Mouse (Mus musculus) kidney, embryonic 14.5 days (tissue): ENCODE results near the gene Slc6a2. TPM values are rescaled to one million over a fixed set of nuclear protein-coding genes. Genes with fewer than 3 reads are reported as not detected.

Experiments
- ATAC-seq: fragments of 200-750 bp; cut with Nextera tagmentation; 2 replicates; pipeline ENCODE4 v1.8.0; 2017; ENCODE audit warnings: moderate number of reproducible peaks, mild to moderate bottlenecking, moderate TSS enrichment, moderate library complexity; ENCODE audit not compliant: low FRiP score, low TSS enrichment
- H3K27ac ChIP-seq: fragments of 300-500 bp; sonication (generic); 2 replicates; pipeline ENCODE4 v1.5.1; 2014; ENCODE audit warnings: low read depth, mild to moderate bottlenecking, low read length, moderate library complexity, mixed read lengths
- H3K27me3 ChIP-seq: fragments of 300-500 bp; sonication (generic); 2 replicates; pipeline ENCODE4 v1.6.1; 2014; ENCODE audit warnings: mild to moderate bottlenecking, low read length; ENCODE audit not compliant: control insufficient read depth, insufficient read depth
- H3K36me3 ChIP-seq: fragments of 300-500 bp; sonication (generic); 2 replicates; pipeline ENCODE4 v1.6.1; 2014; ENCODE audit warnings: low read length, mixed read lengths; ENCODE audit not compliant: control insufficient read depth, insufficient read depth
- H3K4me1 ChIP-seq: fragments of 300-500 bp; sonication (generic); 2 replicates; pipeline ENCODE4 v1.6.1; 2014; ENCODE audit warnings: low read length, mixed read lengths; ENCODE audit not compliant: control insufficient read depth, insufficient read depth
- H3K4me2 ChIP-seq: fragments of 300-500 bp; sonication (generic); replicated peaks from 2 replicates; pipeline ENCODE4 v1.6.1; 2014; ENCODE audit warnings: low read depth, mild to moderate bottlenecking, low read length
- H3K4me3 ChIP-seq: fragments of 300-500 bp; sonication (generic); 2 replicates; pipeline ENCODE4 v1.5.1; 2014; ENCODE audit warnings: mild to moderate bottlenecking, low read length
- H3K9ac ChIP-seq: fragments of 300-500 bp; sonication (generic); 2 replicates; pipeline ENCODE4 v1.6.1; 2014; ENCODE audit warnings: low read depth, mild to moderate bottlenecking, low read length, moderate library complexity
- H3K9me3 ChIP-seq: fragments of 300-500 bp; sonication (generic); 2 replicates; pipeline ENCODE4 v1.6.1; 2016; ENCODE audit warnings: low read length; ENCODE audit not compliant: control insufficient read depth
- WGBS: fragments of 180-500 bp; shearing (Covaris S2); extraction: QIAGEN DNeasy Blood & Tissue Kit; methylation state at CpG from one replicate; pipeline ENCODE4 v1.1.7; 2014; 5-methylcytosine and 5-hydroxymethylcytosine counted together
- microRNA-seq: library from miRNA; unstranded; fragments of <30 nt; microRNA quantifications from one replicate; pipeline ENCODE4, GENCODE M21; 2016
- polyA plus RNA-seq: library from polyadenylated mRNA; unstranded; fragments of >200 nt; fragmentation: Nextera tagmentation; extraction: Ambion mirVana; gene quantifications from 2 replicates; pipeline ENCODE4 v1.2.1, GENCODE M21; 2014

Gene Slc6a2
- polyA plus RNA-seq, 1 experiment from 2014 or later = 0.03 TPM

- ATAC-seq = no peak
- no peaks in the 10 kb centered on the region for H3K36me3 ChIP-seq
- no peak overlapping the region for H3K4me2 ChIP-seq
- no peaks in the 10 kb centered on the region for H3K4me1 ChIP-seq
- no peak overlapping the region for H3K27ac ChIP-seq
- H3K4me3 ChIP-seq = no peak overlapping the region
- WGBS = 51% methylated on average over 4 of the region's 4 CpGs
- no peak overlapping the region for H3K9ac ChIP-seq
- no peaks in the 10 kb centered on the region for H3K27me3 ChIP-seq
- H3K9me3 ChIP-seq = no peaks in the 10 kb centered on the region
Observed at GRCm38 (mm10) chr8:93040776-93041567, 81.1 kb downstream of the Slc6a2 start.

GRCm38 (mm10) chr8:93043083-93043482 is 83.2 kb downstream of the Slc6a2 start:
- Histone ChIP-seq H3K9me3 (no peaks in the 10 kb centered on the region), H3K27me3 (no peaks in the 10 kb centered on the region), H3K27ac (no peak overlapping the region), H3K9ac (no peak overlapping the region), H3K36me3 (no peaks in the 10 kb centered on the region), H3K4me3 (no peak overlapping the region), H3K4me2 (no peak overlapping the region), H3K4me1 (no peaks in the 10 kb centered on the region)
- whole genome bisulfite sequencing = 68% methylated on average over 1 of the region's 1 CpGs
- no peak for ATAC-seq

GRCm38 (mm10) chr8:93048092-93048491 is 88.2 kb downstream of the Slc6a2 start, which contains the start of gene Ces1a:
Gene Ces1a, minus strand, starts transcription at chr8:93048192.
- H3K27ac ChIP-seq = no peak within 1 kb of the TSS
- no peak within 1 kb of the TSS for H3K9ac ChIP-seq
- 82% methylated on average over 3 of the region's 3 CpGs for WGBS
- no peak within 1 kb of the TSS for H3K4me2 ChIP-seq
- H3K4me1 ChIP-seq = no peaks in the 10 kb centered on the region
- no peak within 1 kb of the TSS for H3K4me3 ChIP-seq
- no peaks in the 10 kb centered on the region for H3K9me3 ChIP-seq
- H3K36me3 ChIP-seq = no peaks in the 10 kb centered on the region
- no peak for ATAC-seq
- H3K27me3 ChIP-seq = no peaks in the 10 kb centered on the region

GRCm38 (mm10) chr8:93048510-93049416 is 88.9 kb downstream of the Slc6a2 start:
- H3K9ac ChIP-seq = no peak overlapping the region
- ATAC-seq = no peak
- H3K27ac ChIP-seq = no peak overlapping the region
- no peaks in the 10 kb centered on the region for H3K27me3 ChIP-seq
- H3K4me3 ChIP-seq = no peak overlapping the region
- no peaks in the 10 kb centered on the region for H3K9me3 ChIP-seq
- WGBS = 59% methylated on average over 4 of the region's 4 CpGs
- no peaks in the 10 kb centered on the region for H3K4me1 ChIP-seq
- H3K36me3 ChIP-seq = no peaks in the 10 kb centered on the region
- no peak overlapping the region for H3K4me2 ChIP-seq

Small RNA genes within 50 kb of the gene (microRNA-seq; reads per million reads assigned to microRNA genes)
- gene Gm22151 = not detected

Other genes with a start within 250 kb of the Slc6a2 start
- gene Mmp2, start 132.8 kb upstream of the Slc6a2 start, polyA plus RNA-seq = 131 and 162 TPM in 2 replicates
- gene Lpcat2, start 104.7 kb upstream of the Slc6a2 start, polyA plus RNA-seq = 4.0 and 7.0 TPM in 2 replicates
- gene Capns2, start 58.7 kb upstream of the Slc6a2 start, polyA plus RNA-seq = 0.20 and 0.72 TPM in 2 replicates
- gene Ces1a, start 88.1 kb downstream of the Slc6a2 start, polyA plus RNA-seq = not detected in 2 replicates
- gene Ces1b, start 119.9 kb downstream of the Slc6a2 start, polyA plus RNA-seq = not detected in 2 replicates
- gene Ces1c, start 171.2 kb downstream of the Slc6a2 start, polyA plus RNA-seq = not detected in 2 replicates
- 0.14 TPM in 1 of 2 replicates, not detected in the other for gene Ces1d, start 237.8 kb downstream of the Slc6a2 start, polyA plus RNA-seq